ENCODE assay signal across 9 mouse cellular contexts in genomic region chr10:88514495-88514894, GRCm38 (mm10). TPM values are rescaled to one million over a fixed set of nuclear protein-coding genes. Genes with fewer than 3 reads are reported as not detected.
DNase-seq lines count a peak whose midpoint lies in the region; TF ChIP-seq lines count a peak whose summit lies in the region.
"Had no signal": no experiment of that assay in that cellular context is flagged by ENCODE, and none has a peak within 500 bp of the region (broad histone marks: within the 10 kb centered on the region; RNA-seq: fewer than 3 reads in every experiment).

No protein-coding gene starts in this region.

- no peaks in the 10 kb centered on the region for H3K9me3 ChIP-seq in midbrain, embryonic 10.5 days (replicated peaks)

- H3K27ac ChIP-seq in spleen, adult 2 months (ENCODE audit: insufficient read depth, low read length): no peak overlapping the region
- no peak overlapping the region for H3K27ac ChIP-seq in midbrain, embryonic 10.5 days (replicated peaks)

- no peak for DNase-seq in spleen, adult 2 months (ENCODE audit: low read depth in 1 of 2, low spot score in 2 of 2)
- no peak for DNase-seq in spleen, postnatal 36 days (ENCODE audit: low spot score in 2 of 2)
- DNase-seq in adrenal gland, adult 18-20 months (ENCODE audit: low spot score in 2 of 2): peak; percentile 55 to 64
- peak; percentile 75 for DNase-seq in gastrocnemius, postnatal 10 days
- DNase-seq in layer of hippocampus, adult 18-20 months (ENCODE audit: low spot score in 2 of 2): peak; percentile 20 to 73
- peak; percentile 76 for DNase-seq in lung, postnatal 10 days
- peak; percentile 43 for DNase-seq in urinary bladder, postnatal 25 days (ENCODE audit: low spot score)
- no peak for DNase-seq in midbrain, embryonic 10.5 days (ENCODE audit: low spot score)

- no peak for TF ChIP-seq POLR2A in spleen, adult 2 months (IDR thresholded peaks at IDR 0.05; ENCODE audit: low read depth, low read length)

- TF ChIP-seq CTCF in spleen, adult 2 months (IDR thresholded peaks at IDR 0.05; ENCODE audit: extremely low read depth, insufficient read depth, insufficient read length, insufficient replicate concordance): 0 out of 2 replicates have a peak, but pooled peaks have one; percentile 3

- no peaks in the 10 kb centered on the region for H3K27me3 ChIP-seq in spleen, adult 2 months (ENCODE audit: control insufficient read depth, insufficient read depth, low read length)
- no peaks in the 10 kb centered on the region for H3K27me3 ChIP-seq in midbrain, embryonic 10.5 days (ENCODE audit: low read depth, poor library complexity, severe bottlenecking)

- H3K4me3 ChIP-seq in spleen, adult 2 months (ENCODE audit: extremely low read depth, insufficient read depth, insufficient read length): no peak overlapping the region
- no peak overlapping the region for H3K4me3 ChIP-seq in midbrain, embryonic 10.5 days

- no peaks in the 10 kb centered on the region for H3K36me3 ChIP-seq in spleen, adult 2 months (ENCODE audit: control insufficient read depth, insufficient read depth, low read length)
- H3K36me3 ChIP-seq in midbrain, embryonic 10.5 days: no peaks in the 10 kb centered on the region

- WGBS in spleen, adult 2 months: 53% methylated on average over 2 of the region's 2 CpGs
- 62% methylated on average over 2 of the region's 2 CpGs for WGBS in midbrain, embryonic 10.5 days

- H3K4me1 ChIP-seq in spleen, adult 2 months (ENCODE audit: control insufficient read depth, insufficient read depth, insufficient read length): no peaks in the 10 kb centered on the region
- peaks cover 3% of the 10 kb centered on the region; the same call in 1 of the 2 replicates for H3K4me1 ChIP-seq in midbrain, embryonic 10.5 days

RNA-seq across cellular contexts. Expression of gene Chpt1, which starts 10.6 kb away (rescaled TPM):
- polyA plus RNA-seq in spleen, adult 2 months (2012; rRNA removed): 9.8 and 13.2 TPM in 2 replicates
- total RNA-seq in adrenal gland, adult 18-20 months (2021): 100 to 1,000 TPM; 358 to 802 TPM
- total RNA-seq in gastrocnemius, postnatal 10 days (2021): 10 to 100 TPM; 37.6 to 44.9 TPM
- total RNA-seq in layer of hippocampus, adult 18-20 months (2021): 10 to 100 TPM; 39.3 to 39.5 TPM
- 9.3 and 10.3 TPM in 2 replicates for polyA plus RNA-seq in midbrain, embryonic 10.5 days (2016; fragmentation: Nextera tagmentation; extraction: Ambion mirVana)

RNA-seq across cellular contexts. Expression of gene Sycp3, which starts 55.1 kb away (rescaled TPM):
- polyA plus RNA-seq in spleen, adult 2 months (2012; rRNA removed): not detected in 2 replicates
- total RNA-seq in adrenal gland, adult 18-20 months (2021): 1 to 10 TPM; 2.2 to 9.2 TPM
- not detected for total RNA-seq in gastrocnemius, postnatal 10 days (2021)
- under 1 TPM in 1 of 2 experiments, not detected in 1; 0.37 TPM for total RNA-seq in layer of hippocampus, adult 18-20 months (2021)
- 0.17 and 0.19 TPM in 2 replicates for polyA plus RNA-seq in midbrain, embryonic 10.5 days (2016; fragmentation: Nextera tagmentation; extraction: Ambion mirVana)
- polyA plus RNA-seq: neural tube, embryonic 11.5 days had no signal

Comparison
In these comparisons a context has a peak if more than half of its experiments do, and no peak if none do; other contexts are left out.
1. DNase-seq: peak in adrenal gland, adult 18-20 months (2 of 2), gastrocnemius, postnatal 10 days (single experiment), layer of hippocampus, adult 18-20 months (2 of 2), lung, postnatal 10 days (single experiment) and urinary bladder, postnatal 25 days (single experiment); none in spleen, adult 2 months (0 of 2), spleen, postnatal 36 days (0 of 2) and midbrain, embryonic 10.5 days (single experiment).
2. RNA of gene Chpt1, which starts 10.6 kb away (total RNA-seq): 358 to 802 TPM in adrenal gland, adult 18-20 months; 37.6 to 44.9 TPM in gastrocnemius, postnatal 10 days and 39.3 to 39.5 TPM in layer of hippocampus, adult 18-20 months; every median in the first group is over 4 times any median in the second.